Mouse (Mus musculus) layer of hippocampus, adult 11-12 months (tissue): Measurements from ENCODE around the gene Ralgapa1.
A peak's percentile ranks its signal among the peaks of the same experiment; 100 is the strongest.
"Not testable (repeated sequence)": the region's sequence is repeated elsewhere in the genome, so short reads cannot be mapped to it uniquely, and the experiment has no call there.

Source experiments
- DNase-seq: peaks from one replicate; pipeline ENCODE4 v3.0.0; 2022; ENCODE audit warnings: low spot score

Gene Ralgapa1

DNA sequence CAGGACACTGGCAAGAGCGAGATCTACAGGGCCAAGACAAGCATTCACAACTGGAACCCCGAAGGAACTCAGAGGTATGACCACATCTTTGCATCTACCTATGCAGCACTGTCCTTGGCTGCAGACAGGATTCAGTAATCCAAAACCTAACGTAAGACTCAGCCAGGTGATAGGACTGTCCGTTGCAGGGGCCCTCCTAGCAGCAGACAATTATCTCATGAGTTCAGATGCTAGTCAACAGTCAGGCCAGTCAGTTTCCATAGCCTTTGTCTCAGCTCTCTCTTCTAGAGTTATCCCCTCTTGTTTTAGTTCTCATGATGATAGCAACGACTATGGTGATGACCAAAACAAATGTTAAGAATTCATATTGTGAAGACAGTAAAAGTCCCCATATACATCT, 20.8 kb downstream of the Ralgapa1 start:
- DNase-seq = no peak

DNA sequence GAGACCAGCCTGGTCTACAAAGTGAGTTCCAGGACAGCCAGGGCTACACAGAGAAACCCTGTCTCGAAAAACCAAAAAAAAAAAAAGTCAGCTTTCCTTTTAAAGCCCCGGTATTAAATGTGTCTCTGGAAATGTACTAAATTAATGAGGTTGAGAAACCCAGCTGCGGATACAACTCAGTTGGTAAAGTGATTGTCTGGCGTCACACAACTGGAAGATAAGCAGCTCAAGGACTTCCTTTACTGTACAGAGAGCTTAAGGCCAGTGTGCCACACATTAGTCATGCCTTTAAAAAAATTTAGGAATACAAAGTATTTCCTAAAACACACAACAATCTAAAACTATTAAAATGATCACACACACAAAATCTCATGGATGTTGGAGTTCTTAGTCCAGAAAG, 22.2 kb downstream of the Ralgapa1 start:
- DNase-seq = no peak

DNA sequence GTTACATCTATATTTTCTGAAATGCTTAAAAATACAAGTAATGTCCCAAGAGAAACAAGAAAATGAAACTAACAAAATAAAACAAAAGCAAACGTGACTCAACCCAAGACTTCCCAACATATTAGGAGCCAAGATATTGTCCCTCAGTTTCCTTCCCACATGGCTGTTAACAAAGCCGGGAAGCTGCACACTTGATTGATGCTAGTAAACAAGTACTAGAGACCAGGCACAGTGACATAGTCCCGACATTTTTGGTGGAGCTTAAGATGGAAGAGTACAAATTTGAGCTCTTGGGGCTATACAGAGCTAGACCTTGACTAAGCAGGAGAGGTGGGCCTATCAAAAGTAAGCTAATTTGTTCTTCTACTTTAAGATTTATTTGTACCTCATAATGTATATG, 23.9 kb downstream of the Ralgapa1 start:
- no peak for DNase-seq

DNA sequence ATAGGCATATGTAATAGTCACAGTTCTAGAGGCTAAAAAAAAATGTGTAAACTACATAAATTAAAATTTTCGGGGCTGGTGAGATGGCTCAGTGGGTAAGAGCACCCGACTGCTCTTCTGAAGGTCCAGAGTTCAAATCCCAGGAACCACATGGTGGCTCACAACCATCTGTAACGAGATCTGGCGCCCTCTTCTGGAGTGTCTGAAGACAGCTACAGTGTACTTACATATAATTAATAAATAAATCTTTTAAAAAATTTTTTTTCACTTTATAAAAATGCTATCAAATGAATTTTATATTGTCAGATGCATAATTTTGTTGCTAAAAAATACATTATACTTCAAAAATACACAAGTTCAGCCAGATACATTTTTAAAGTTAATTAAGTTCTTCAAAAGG, 26.5 kb downstream of the Ralgapa1 start:
- not testable (repeated sequence) for DNase-seq

DNA sequence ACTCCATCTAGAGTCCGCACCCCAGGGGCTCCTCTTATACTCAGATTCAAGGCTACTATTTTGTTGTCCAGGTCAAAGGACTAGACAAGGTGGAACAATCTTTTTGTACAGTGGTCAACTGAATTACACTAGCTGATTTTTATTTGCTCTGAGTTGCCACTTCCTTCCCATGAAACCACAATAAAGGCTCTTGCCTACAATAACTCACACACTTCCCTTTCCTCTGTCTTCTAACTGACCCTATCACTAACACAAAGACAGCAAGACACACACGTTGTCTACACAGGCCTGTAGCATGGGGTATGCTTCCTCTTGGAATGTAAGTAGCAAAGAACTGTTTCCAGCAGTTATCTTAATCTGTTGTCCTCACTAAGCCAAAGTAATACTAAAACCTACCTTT, 35.7 kb downstream of the Ralgapa1 start:
- DNase-seq = no peak

DNA sequence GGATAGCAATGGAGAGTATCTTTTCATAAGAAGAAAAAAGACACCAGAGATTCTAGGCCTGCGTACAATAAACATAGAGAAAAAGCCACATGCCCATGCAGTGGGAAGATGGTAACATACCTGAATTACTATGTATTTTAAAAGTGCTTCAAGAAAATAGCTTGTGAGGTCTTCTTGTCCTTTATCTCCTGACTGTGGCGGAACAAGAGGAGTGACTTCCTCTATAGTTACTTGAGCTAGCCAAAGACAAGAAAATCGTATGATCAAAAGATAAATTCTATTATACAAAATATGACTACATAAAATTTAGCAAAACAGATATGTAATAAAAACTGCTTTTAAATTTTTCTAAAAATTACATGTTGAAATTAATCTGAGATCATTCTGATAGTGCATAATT, 38.3 kb downstream of the Ralgapa1 start:
- no peak for DNase-seq

DNA sequence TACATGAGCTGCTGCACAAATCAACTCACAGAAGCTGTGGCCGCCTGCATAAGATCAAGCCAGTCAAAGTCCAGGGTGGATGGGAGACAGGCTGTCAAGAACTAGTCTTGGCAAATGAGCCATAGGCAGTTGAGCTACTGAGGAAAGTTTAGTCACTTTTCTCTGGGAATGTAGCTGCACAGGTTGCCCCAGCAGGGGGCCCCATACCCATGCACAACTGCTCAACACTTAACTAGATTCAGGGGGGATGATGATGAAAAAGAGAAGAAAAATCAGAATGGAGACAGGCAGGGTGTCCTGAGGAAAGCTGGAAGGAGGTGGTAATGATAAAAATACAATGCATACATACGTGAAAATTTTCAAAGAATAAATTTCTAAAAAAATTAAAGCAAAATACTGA, 42.7 kb downstream of the Ralgapa1 start:
- peak; percentile 28 for DNase-seq

DNA sequence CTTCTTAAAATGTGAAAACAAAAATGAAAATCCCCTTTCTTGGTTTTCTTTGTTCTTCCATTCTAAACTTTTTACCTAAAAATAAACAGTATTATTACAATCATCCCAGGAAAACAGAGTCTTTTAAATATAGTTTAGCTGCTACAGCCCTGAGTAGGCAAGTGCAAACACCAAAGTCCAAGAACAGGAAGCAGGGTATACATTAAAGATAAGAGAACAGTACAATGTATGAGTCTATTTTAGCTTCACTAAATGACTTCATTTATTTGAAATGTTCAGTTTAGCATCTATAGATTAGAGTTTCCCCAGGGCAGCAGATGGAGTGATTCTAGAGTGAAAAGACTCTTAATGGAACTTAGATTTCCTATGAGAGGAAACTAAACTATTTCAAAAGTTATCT, 43.6 kb downstream of the Ralgapa1 start:
- DNase-seq = no peak

DNA sequence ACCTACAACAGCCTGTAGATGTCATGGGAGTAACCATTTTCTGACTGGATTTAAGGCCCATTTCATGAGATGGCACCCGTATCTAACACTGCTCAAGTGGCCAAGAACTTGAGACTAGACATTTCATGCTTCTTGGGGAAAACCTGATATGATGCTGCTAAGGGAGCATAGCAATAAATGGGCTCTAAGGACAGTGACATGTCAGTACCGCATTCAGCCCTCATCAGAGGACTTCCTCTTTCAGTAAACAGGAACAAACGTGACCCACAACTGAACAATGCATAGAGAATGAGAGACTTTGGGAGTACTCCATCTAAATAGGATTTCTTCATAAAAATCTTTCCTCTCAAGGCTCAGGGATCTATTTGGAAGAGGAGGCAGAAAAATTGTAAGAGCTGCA, 46.7 kb downstream of the Ralgapa1 start:
- no peak for DNase-seq

DNA sequence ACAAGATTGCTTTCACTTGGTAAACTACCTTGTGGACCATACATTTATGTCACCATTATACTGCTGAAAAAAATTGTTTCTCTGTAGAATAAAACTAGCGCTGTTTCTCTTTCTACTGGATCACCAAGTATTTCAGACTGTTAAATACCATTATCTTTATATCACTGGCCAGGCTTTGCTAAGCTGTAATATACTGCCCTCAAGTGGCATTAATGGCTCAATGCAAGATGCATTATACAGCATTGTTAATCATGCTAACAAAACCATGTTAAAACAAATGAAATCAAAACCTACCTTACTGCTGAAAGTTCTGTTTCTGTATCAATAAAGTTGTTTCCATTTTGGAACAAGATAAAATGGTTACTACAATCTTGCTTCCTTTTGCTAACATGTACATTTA, 100.6 kb downstream of the Ralgapa1 start:
- no peak for DNase-seq

DNA sequence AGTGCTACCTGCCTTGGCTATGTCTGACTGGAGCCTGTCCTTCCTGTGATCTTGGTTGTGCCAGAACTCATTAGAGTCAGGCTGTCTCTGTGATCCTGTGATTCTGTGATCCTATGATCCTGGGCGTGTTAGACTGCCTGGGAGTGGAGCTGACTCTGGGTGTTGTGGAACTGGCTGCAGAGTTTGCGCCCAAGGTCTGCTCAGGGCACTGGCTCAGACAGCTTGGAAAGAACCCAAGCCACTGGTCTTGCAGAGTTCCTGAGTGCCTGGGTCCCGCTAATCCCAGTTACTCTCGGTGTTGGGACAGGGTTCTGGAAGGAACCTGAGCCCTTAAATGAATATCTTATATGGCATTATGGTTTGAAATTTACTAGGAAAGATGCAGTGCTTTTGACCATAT, 115.1 kb downstream of the Ralgapa1 start:
- no peak for DNase-seq

DNA sequence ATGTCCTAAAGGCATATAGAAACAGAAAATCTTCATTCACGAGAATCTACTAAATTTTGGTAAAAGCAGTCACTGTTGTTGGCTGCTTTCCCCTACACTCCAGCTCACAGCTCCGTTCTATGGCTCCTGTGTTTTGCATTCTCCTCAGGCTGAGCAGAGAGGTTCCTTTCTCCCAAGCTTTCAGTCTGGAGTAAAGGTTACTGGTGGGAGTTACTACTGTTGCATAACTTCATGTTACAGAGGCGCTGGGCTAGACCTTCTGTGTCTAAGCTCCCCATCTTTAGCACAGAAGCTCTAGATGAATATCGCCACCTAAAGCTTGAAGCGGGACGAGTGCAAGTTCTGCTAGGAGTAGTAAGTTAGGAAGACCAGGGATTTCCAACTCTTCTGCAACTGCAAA, 154.3 kb downstream of the Ralgapa1 start:
- peak; percentile 5 for DNase-seq

DNA sequence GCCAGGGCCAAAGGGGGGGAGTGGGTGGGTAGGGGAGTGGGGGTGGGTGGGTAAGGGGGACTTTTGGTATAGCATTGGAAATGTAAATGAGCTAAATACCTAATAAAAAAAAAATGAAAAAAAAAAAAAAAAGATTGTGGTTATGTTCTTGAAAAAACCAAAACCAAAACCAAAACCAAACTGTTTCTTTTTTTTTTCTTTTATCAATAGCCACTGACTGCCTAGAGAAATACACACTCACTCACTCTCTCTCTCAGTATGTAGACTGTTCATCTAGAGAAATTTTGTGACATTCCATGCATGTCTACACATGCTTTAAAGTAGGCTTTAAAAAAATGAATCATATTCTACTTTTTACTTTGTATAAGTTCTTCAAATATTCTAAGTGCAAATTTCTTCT, 157.8 kb downstream of the Ralgapa1 start:
- not testable (repeated sequence) for DNase-seq

DNA sequence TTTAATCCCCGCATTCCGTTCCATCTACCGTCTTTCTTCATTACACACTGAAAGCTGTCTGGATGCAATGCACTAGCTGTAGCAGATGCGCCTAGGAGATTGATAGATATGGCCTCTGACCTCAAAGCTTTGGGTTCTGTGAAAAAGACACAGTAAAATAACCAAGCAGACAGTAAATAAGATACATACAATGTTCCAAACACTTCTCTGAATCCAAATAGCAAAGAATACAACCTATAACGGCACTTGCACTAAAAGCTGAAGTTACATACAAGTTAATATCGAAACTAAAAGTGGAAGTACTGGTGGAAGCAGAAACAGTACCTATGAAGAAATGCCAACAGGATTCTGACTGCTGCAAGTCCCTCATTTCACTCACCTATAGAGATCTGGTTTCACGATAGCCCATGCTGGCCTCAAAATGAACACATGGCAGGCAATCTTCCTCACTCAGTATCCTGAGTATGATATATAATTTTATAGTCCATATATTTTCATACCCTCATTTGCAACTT, 172.9 kb downstream of the Ralgapa1 start:
- DNase-seq = no peak

DNA sequence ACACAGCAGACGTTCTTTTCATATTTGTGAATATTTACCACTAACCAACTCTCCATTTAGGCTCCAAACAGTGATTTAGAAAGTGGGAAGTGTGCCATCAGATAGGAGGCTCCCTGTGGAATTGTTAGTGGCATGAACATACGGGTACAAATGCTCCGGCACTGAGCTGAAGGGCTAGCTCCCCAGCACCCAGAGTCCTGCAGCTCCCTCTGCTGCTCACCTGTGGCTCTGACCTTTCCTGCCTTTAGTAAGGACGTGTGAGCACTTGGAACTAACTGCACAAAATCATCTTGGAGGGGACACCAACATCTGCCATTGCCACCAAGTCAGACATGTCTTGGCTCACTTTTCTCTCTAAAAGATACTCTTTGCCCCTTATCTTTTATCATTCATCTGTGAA, 194.3 kb downstream of the Ralgapa1 start:
- DNase-seq = no peak

DNA sequence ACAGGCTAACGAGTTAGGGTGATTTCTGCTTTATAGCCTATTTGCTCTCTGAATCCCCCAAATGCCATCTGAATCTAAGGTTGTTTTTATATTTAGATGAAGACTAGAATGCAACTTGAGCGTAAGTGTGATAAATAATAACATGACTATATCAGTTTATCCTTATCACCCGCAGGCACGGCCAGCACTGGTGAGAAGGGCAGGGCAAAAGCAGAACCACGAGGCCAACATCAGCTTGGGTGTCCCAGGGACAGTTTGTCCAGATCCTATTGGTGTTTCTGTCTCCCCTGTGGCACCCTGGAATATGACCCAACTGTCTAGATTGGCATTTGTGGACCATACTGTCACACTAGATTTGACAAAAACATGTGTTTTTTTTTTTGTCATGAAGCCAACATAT, 197.7 kb downstream of the Ralgapa1 start:
- DNase-seq = no peak

DNA sequence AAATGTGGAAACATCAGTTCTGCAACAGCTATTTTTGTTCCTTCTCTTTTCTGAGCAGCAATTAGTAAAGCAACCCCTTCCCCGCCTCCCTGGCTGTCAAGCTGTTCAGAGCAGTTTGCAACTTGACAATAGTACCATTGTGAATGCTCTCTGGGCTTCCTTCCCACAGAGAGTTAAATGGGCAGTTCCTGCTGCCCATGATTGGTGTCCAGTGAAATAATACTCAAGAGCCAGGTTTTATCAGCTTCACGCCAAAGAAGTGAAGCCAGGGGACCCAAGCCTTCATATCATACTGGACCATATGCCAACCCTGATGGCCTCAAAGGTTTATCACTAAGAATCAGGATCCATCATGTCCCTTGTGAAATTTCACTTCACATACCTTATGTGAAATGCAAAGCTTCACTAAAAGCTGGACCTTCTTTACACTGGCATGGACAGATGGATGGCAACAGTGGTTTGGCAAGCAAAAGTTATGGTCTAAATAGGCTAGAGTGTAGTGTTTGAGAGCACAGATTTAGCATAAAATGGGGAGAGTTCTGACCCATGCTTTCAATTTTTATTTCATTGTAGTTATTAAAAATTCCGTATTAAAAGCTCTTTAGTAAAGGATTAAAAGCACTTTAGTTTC, 198.2 kb downstream of the Ralgapa1 start:
- DNase-seq = peak; percentile 31

DNA sequence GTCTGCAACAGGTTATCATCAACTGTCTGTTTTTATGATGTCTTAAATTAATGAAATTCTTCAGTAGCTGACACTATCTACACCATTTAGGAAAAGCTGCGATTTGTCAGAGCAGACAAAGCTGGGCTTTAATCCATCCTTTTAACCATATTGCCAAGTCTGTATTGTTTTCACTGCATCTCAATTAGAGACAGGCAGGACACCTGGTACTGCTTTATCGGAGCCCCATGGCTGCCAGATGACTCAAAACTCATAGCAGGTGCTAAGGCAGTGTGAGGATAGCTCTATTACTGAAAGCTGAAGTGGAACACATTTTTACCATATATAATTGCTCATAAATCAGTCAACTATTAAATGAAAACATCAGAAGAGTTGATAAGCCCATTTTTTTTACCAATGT, 200.6 kb downstream of the Ralgapa1 start:
- DNase-seq = no peak

DNA sequence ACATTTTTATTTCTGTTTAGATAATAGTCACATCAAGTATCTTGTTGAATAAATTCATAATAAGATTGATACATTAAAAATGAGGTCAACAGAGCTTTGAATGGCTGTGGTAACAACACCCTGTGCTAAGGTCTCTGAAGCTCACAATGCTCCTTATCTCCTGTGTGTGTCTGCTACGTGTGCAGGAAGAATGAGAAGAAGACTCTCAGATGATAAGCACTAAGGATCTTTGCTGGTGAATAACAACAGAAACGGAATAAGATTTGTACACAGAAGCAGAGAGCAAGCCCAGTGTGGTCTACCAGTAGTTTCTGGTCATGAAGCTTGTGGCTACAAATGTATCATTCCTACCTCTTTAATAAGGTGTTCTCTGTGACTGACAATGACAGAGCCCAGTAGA, 210.2 kb downstream of the Ralgapa1 start:
- DNase-seq = no peak

DNA sequence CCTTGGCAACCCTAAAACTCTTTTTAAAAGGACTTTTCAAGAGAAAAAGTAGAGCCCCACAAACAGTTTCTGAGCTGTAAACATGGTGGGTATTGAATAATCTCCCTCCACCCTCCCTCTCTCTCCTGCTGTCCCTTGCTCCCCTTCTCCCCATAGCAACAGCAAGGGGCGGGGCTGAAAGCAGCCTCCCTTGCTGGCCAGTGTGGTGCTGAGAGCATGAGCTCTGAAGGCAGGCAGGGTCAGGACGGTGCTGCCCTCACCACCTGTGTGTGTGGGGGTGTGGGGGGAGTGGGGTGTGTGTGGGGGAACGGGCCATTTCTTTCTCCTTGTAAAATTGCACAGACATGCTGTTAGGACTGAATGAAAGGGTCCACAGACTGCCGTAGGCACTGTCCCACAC, 213.1 kb downstream of the Ralgapa1 start:
- no peak for DNase-seq

DNA sequence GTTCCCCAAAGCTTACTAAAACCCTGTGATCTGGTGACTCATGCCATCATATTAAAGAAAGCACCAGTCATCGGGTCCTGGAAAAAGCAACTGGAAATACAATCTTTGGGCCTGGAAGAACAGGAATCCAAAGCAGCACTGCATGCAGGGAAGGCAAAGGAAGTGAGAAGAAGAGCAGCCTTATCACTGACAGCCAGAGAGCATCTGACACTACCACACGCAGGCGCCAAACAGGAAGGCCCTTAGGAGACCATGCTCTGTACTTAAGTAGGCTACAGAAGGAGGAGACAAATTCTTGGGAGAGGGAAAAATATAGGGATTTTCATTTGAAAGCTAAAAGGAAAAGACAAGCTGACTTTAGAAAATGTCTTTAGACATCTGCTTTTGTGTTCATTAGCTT, 216.6 kb downstream of the Ralgapa1 start:
- DNase-seq = no peak

DNA sequence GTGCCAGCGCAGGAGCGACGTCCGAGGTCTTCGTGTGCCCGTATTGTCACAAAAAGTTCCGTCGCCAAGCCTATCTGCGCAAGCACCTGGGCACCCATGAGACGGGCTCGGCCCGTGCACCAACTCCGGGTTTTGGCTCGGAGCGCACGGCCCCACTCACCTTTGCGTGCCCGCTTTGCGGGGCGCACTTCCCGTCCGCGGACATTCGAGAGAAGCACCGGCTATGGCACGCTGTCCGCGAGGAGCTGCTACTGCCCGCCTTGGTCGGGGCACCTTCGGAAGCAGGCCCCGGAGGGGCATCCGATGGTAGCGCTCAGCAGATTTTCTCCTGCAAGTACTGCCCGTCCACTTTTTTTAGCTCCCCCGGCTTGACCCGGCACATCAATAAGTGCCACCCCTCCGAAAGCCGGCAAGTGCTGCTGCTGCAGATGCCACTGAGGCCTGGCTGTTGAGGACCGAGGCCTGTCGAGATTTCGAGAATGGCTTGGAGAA, 220.4 kb downstream of the Ralgapa1 start:
- no peak for DNase-seq

DNA sequence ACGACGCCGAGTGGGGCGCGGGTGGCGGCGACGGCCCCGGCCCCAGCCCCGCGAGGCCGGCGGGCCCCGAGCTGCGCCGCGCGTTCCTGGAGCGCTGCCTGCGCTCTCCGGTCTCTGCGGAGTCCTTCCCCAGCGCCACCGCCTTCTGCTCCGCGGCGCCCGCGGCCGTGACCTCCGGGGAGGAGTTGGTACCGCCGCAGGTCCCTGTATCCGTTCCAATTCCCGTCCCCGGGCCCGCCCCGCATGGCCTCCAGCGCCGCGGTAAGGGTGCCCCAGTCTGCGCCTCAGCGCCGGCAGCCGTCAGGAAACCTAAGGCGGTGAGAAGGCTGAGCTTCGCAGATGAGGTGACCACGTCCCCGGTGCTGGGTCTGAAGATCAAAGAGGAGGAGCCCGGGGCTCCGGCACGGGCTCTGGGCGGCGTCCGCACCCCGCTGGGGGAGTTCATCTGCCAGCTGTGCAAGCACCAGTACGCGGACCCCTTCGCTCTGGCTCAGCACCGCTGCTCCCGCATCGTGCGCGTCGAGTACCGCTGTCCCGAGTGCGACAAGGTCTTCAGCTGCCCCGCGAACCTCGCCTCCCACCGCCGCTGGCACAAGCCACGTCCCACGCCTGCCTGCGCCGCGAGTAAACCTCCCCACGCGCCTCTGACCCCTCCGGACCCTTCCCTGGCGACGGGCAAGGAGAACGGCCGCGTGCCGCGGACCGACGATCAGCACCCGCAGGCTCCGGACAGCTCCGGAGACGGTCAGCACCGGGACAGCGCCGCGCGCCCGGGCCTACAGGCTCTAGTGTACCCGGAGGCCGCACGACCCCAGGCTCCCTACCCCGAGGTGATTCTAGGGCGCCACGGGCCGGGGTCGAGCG, 221.1 kb downstream of the Ralgapa1 start:
- DNase-seq = peak; percentile 25
